Mouse (Mus musculus) right cerebral cortex, postnatal 25 days (tissue): ENCODE measurements around the gene Islr.
A peak's percentile ranks its signal among the peaks of the same experiment; 100 is the strongest.
"Not testable (repeated sequence)": the region's sequence is repeated elsewhere in the genome, so short reads cannot be mapped to it uniquely, and the experiment has no call there.

Source experiments
- DNase-seq: peaks from one replicate; pipeline ENCODE4 v3.0.0; 2022

The Islr gene

DNA sequence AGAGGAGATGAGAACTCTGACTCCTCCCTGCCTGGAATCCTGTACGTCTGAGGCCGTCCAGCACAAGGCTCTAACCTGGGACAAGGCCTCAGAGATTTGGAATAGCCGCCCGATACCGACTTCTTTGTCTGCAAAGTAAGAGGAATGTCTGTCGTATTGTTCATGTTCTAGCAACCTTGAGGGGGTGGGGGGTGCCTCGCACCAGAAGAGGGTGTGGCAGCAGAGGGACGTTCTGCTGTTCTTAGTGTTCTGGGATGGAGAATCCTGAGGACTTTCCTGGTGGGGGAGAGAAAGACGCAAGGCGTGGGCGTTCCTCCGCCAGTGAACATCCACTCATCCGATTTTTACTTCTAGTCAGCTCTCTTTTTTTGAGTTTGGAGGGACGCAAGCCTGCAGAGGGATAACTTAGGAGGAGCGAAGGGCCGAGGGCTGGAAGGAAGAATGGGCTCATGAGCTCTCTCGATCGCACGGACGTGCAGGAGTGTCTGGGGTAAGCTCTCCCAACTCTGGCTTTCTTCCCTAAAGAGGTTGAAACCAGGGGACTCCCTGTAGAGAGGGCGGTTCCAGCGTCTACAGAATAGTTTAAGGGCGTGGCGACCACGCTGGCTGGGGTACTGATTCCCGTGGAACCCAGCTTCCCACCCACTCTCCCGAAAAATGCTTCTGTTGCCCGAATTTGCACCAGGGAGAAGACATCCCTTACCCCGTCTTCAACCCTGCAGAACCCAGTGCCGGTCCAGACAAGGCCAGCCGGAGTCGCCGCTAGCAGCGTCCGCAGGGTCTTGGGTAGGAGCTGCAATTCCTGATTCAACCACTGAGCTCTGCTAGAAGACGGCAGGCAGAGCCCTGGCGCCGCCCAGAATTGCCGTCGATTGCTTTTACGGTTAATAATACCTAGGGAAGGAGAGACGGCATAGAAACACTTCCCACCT lies at the start of gene Islr, which contains the start of gene Islr2:
Islr (minus strand) TSS at position 791 of the 932 bp plus-strand sequence.
Islr2 (minus strand) TSS at position 804 of the 932 bp plus-strand sequence.
- peak; percentile 27 for DNase-seq

DNA sequence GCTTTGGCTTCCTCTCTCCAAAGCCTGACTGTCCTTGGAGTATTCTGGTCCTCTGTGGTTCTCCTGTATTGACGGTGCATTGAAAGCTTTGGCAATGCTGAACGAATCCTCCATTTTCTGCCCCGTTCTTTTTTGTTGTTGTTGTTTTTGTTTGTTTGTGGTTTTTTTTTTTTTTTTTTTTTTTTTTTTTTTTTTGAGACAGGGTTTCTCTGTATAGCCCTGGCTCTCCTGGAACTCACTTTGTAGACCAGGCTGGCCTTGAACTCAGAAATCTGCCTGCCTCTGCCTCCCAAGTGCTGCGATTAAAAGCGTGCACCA lies 49.7 kb upstream of the Islr start:
- DNase-seq = not testable (repeated sequence)

DNA sequence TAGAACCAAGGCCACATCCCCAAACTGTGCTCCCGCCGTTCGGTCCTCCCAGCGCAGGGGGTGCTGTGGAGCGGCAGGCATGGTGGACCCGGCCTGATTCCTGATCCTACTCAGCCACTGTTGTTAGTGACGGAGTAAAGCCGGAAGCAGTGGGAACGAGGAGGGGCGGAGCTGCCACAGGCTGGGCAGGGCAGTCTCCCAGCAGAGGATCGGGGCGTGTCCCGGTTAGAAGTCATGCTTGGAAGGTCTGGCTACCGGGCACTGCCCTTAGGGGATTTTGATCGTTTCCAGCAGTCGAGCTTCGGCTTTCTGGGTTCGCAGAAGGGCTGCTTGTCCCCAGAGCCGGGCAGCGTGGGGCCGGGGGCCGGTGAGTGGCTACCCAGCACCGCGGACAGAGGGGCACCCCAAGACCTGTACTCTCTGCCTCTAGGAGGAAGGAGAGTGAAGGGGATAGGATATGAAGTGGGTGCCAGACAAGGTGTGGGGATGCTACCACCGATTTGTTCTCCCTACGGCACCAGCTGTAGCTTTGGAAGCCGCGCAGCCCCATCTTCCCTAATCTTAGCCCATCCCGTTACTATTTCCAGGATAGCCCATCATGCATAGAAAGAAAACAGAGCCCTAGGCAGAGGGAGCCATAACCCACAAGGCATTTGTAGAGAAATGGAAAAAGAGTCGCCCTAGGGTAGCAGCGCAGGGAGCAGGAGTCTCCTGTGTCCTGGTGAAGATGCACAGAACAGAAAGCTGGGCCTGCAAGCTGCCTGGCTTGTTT lies 49.1 kb upstream of the Islr start, which contains the start of gene Stoml1:
Stoml1 (plus strand) TSS at position 132 of the 772 bp plus-strand sequence.
- DNase-seq = peak; percentile 91

DNA sequence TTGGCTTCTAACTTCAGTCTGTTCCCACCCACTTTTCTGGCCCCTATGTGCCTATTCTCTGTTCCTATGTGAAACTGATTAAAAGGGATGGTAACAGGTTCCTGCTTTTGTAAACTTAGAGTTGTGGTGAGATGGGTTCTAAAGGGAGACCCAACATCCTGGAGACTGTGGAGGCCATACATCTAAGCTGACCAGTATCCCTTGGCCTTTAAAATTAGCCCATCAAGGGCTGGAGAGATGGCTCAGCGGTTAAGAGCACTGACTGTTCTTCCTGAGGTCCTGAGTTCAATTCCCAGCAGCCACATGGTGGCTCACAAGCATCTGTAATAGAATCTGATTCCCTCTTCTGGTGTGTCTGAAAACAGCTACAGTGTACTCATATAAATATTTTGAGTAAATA lies 46.6 kb upstream of the Islr start:
- not testable (repeated sequence) for DNase-seq

- no peak for DNase-seq
Measured at GRCm38 (mm10) chr9:58250322-58250721, 46.2 kb upstream of the Islr start.

DNA sequence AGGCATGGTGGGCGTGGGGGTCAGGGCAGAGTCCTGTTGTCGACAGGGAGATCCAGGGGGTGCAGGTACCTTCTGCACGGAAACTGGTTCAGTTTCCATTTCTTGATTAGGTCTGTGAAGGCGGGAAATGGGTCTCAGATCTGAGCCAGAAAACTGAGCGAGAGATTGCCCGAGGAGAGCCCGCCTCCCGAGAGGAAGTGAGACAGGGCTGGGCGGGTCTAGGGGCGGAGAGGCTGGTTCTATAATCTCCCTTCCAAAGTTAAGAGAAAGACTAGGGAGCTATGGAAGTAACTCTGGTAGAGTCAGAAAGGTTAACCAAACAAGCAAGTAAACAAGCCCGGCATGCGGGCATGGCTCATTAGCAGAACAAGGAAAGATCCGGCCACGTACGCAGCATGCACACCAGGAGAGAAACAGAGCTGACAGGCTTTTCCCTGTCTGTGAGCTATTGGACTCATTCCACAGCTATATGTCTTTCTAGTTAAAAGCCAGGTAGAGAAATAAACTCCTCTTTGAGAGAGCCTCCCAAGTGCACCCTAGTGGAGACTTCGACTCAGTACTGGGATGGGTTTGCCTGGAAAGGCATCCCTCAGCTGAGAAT lies 45.6 kb upstream of the Islr start, which contains the start of gene Pml:
Pml (minus strand) TSS at position 195 of the 601 bp plus-strand sequence.
- DNase-seq = peak; percentile 68

DNA sequence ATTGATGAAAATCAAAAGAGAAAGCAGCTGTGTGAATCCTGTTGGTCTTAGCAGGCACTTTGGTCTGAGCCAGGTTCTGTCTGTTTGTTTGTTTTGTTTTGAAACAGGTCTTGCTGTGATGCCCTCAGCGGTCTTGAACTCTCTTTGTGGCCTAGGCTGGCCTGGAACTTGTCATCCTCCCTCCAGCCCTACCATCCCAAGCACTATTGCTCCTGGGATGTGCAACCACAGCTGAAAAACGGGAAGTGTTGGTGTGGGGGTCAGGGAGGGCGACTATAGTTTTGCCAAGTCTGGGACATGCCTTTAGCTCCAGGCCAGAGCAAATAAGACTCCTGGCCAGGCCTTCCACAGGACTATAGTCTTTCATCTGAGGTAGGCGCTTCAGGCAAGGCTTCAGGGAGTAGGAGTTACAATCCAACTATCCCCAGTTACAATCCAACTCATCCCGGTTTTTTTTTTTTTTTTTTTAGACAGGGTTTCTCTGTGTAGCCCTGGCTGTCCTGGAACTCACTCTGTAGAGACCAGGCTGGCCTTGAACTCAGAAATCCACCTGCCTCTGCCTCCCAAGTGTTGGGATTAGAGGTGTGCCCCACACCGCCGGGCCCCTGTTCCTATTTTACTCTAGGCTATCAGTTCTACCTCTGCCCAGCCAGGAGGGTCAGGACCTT lies 44.8 kb upstream of the Islr start:
- DNase-seq = no peak

GRCm38 (mm10) chr9:58247064-58247759 lies 43.1 kb upstream of the Islr start:
- peak; percentile 80 for DNase-seq

- DNase-seq = no peak
Measured at GRCm38 (mm10) chr9:58246083-58246591, 42.0 kb upstream of the Islr start.

GRCm38 (mm10) chr9:58243696-58244095 lies 39.6 kb upstream of the Islr start:
- DNase-seq = no peak

DNA sequence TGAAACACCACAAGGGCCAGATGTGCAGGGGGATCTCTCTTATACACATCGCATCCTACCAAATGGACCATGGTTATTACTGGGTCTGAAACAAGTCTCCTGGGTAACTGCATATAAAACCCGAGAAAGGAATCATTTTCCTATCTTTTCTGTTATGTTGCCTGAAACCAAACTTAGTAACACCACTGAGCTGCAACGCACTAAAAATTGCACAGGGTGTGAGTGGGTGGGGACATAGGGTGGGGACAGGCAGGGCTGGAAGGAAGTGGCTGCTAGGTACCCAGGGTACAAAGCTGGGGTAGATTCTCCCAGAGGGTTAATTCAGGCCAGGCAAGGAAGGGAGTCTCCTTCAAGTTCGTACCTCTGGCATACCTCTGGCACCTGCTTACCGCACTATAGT lies 38.6 kb upstream of the Islr start:
- no peak for DNase-seq

DNA sequence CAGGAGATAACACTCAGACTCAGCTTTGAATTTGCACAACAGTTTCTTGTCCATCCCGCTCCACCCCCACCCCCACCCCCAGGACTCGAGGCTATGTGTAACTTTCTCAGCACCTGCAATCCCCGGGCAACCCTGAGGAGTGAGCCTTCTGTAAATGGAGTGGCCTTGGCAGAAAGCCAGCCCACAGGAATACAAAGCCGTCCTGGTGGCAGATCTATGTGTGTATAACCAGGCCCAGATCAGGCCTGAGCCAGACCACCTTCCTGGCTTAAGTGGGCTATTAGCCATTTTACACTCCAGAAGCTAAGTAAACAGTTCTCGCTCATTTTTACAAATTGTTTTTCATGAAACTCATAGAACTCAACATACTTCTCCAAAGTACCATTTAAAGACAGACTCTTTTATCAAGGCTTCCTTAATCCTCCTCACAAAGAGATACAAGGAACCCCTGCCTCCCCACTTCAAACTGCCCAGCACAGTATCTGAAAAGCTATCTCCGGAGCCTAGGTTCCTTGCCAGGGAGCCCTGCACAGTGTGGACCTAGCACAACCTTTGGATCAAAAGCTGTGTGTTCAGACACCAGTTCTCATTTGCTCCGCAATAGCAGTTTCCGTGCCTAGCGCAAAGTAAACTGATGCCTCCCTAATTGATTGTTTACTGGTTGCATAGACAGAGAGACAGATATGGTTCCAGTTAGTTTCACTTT lies 37.8 kb upstream of the Islr start:
- no peak for DNase-seq

GRCm38 (mm10) chr9:58234502-58235015 lies 30.5 kb upstream of the Islr start:
- DNase-seq = no peak

DNA sequence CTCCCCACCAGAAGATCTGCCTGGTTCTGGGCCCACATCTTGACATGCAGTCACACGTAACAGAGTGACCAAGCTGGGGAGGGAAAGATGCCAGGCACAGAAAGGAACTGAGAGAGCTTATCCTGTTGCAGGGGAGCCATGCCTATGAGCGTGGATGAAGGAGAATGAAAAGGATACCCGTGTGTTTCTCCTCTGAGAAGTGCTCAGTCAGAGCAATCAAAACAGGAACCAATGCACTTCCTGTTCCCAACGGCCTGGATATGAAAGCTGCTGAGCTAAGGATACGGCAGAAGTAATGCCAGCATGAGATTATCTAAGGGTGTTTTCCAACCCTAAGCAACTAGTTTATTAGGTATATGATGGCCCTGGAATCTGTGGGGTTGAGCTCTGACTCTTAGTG lies 28.3 kb upstream of the Islr start:
- no peak for DNase-seq

DNA sequence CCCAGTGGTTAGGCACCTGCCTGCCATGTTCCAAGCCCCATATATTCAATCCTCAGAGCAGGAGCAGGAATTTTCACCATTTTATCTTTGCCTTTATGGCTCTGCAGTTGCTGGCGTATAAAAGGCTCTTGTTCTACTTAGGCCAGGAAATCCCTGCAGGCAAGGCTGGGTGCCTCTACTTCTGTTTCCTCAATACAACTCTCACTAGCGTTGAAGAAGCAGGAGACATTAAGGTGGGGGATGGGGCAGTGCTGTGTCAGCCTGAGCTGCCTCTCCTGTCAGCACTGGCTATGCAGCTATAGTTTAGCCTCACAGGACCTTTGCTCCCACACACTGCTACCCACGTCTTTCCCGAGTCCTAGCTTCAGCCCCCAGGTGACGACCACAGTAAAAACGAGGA lies 27.6 kb upstream of the Islr start:
- DNase-seq = no peak

GRCm38 (mm10) chr9:58228777-58229466 lies 24.8 kb upstream of the Islr start:
- no peak for DNase-seq

- peak; percentile 23 for DNase-seq
Measured at GRCm38 (mm10) chr9:58225915-58226913, 22.1 kb upstream of the Islr start.

GRCm38 (mm10) chr9:58224356-58224755 lies 20.2 kb upstream of the Islr start:
- DNase-seq = no peak
